Mouse (Mus musculus) hindbrain, embryonic 12.5 days (tissue): Measurements from ENCODE around the gene Cav1. TPM values are rescaled to one million over a fixed set of nuclear protein-coding genes. Genes with fewer than 3 reads are reported as not detected.

Source experiments
- ATAC-seq: fragments of 200-750 bp; cut with Nextera tagmentation; 2 replicates; pipeline ENCODE4 v1.8.0; 2017; ENCODE audit warnings: moderate TSS enrichment; ENCODE audit not compliant: low FRiP score
- H3K27ac ChIP-seq: fragments of 300-500 bp; sonication (generic); 2 replicates; pipeline ENCODE4 v1.5.1; 2016; ENCODE audit warnings: mild to moderate bottlenecking
- H3K27me3 ChIP-seq: fragments of 300-500 bp; sonication (generic); 2 replicates; pipeline ENCODE4 v1.6.1; 2016; ENCODE audit warnings: mild to moderate bottlenecking
- H3K36me3 ChIP-seq: fragments of 300-500 bp; sonication (generic); 2 replicates; pipeline ENCODE4 v1.6.1; 2016; ENCODE audit warnings: mild to moderate bottlenecking
- H3K4me1 ChIP-seq: fragments of 300-500 bp; sonication (generic); 2 replicates; pipeline ENCODE4 v1.6.1; 2016
- H3K4me2 ChIP-seq: fragments of 300-500 bp; sonication (generic); replicated peaks from 2 replicates; pipeline ENCODE4 v1.6.1; 2016; ENCODE audit warnings: mild to moderate bottlenecking
- H3K4me3 ChIP-seq: fragments of 300-500 bp; sonication (generic); 2 replicates; pipeline ENCODE4 v1.5.1; 2016; ENCODE audit warnings: mild to moderate bottlenecking
- H3K9ac ChIP-seq: fragments of 300-500 bp; sonication (generic); 2 replicates; pipeline ENCODE4 v1.6.1; 2016; ENCODE audit warnings: mild to moderate bottlenecking, moderate library complexity
- H3K9me3 ChIP-seq: fragments of 300-500 bp; sonication (generic); replicated peaks from 2 replicates; pipeline ENCODE4 v1.6.1; 2016; ENCODE audit warnings: mild to moderate bottlenecking
- WGBS: fragments of 180-500 bp; shearing (Covaris S2); methylation state at CpG from one replicate; pipeline ENCODE4 v1.1.7; 2016; 5-methylcytosine and 5-hydroxymethylcytosine counted together
- polyA plus RNA-seq: library from polyadenylated mRNA; unstranded; fragments of >200 nt; fragmentation: Nextera tagmentation; extraction: Ambion mirVana; gene quantifications from 2 replicates; pipeline ENCODE4 v1.2.1, GENCODE M21; 2016

Gene Cav1
- 15.3 and 17.3 TPM in 2 replicates for polyA plus RNA-seq

DNA sequence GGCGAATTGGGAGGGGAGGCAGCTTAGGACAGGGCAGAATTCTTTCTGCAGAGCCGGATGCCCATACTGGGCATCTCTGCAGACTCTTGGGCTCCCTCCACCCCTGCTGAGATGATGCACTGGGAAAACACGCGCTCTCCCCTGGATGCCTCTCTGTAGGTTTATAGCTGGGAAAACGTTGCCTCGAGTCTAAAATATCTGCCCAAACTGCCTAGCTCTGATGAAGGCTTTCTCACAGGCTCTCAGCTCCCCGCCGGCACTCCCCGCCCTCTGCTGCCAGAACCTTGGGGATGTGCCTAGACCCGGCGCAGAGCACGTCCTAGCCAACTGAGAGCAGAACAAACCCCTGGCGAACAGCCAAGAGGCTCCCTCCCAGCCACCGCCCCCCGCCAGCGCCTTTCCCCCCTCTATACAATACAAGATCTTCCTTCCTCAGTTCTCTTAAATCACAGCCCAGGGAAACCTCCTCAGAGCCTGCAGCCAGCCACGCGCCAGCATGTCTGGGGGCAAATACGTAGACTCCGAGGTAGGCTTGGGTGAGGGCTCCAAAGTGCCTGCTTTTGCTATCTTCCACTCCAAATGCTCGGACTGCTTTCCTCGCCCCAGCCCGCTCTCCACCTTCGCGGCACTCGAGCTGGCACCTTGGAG lies at the start of gene Cav1:
Cav1 (plus strand) TSS at position 382 of the 648 bp plus-strand sequence.
- Histone ChIP-seq H3K36me3 (no peaks in the 10 kb centered on the region), H3K27ac (no peak within 1 kb of the TSS), H3K9me3 (no peaks in the 10 kb centered on the region), H3K9ac (peak within 1 kb of the TSS; percentile 59), H3K4me3 (peak within 1 kb of the TSS; percentile 40), H3K4me1 (peaks cover 22% of the 10 kb centered on the region), H3K27me3 (peaks cover 25% of the 10 kb centered on the region), H3K4me2 (peak within 1 kb of the TSS; percentile 90)
- 0% methylated on average over 26 of the region's 26 CpGs for WGBS
- ATAC-seq = peak; percentile 84

DNA sequence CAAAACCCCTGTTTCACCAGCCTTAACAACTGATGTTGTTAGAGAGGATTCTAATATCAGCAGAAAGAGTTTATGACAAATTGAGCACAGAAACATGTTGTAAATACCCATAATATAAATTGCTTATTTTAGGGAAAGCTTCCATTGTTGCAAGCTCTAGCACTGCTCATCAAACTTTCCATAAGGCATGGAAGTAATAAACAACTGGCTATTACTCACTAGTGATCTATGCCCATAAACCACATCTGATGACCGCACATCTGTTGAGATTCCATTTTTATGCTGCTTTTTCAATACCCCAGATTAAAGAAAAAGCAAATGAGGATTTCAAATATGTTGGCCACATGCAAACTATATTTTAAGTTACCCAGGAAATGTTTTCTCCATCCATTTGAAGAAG lies 48.0 kb upstream of the Cav1 start:
- H3K27me3 ChIP-seq = no peaks in the 10 kb centered on the region
- no peak for ATAC-seq
- no peaks in the 10 kb centered on the region for H3K4me1 ChIP-seq
- no peak overlapping the region for H3K9ac ChIP-seq
- no peaks in the 10 kb centered on the region for H3K36me3 ChIP-seq
- H3K4me3 ChIP-seq = no peak overlapping the region
- H3K27ac ChIP-seq = no peak overlapping the region
- H3K9me3 ChIP-seq = no peaks in the 10 kb centered on the region
- 95% methylated on average over 1 of the region's 1 CpGs for WGBS
- H3K4me2 ChIP-seq = no peak overlapping the region

- Histone ChIP-seq H3K4me1 (no peaks in the 10 kb centered on the region), H3K4me3 (no peak overlapping the region), H3K9me3 (no peaks in the 10 kb centered on the region), H3K36me3 (no peaks in the 10 kb centered on the region), H3K9ac (no peak overlapping the region), H3K27me3 (no peaks in the 10 kb centered on the region), H3K27ac (no peak overlapping the region), H3K4me2 (no peak overlapping the region)
- 86% methylated on average over 1 of the region's 1 CpGs for WGBS
- no peak for ATAC-seq
These were observed 47.2 kb upstream of the Cav1 start for GRCm38 (mm10) chr6:17258911-17259310.

DNA sequence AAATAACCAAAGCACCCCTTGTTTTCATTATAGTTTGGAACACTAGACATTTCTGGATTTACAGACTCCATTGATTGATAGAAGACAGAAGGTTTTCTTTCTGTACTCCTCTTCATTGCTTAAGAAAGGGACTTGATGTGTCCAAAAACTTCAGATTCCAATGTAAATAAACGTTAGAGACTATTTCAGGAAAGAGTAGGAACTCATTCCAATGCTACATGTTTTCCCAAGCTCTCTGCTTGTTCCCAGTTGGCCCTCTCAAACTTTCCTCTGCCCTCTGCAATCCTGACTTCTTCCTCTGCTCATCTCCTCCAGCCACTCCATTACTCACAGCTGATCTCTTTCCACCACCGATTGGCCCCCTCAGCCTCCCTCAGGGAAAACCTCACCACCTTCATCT lies 43.3 kb upstream of the Cav1 start:
- no peak overlapping the region for H3K27ac ChIP-seq
- H3K36me3 ChIP-seq = no peaks in the 10 kb centered on the region
- no peaks in the 10 kb centered on the region for H3K4me1 ChIP-seq
- 55% methylated on average over 2 of the region's 2 CpGs for WGBS
- H3K9me3 ChIP-seq = no peaks in the 10 kb centered on the region
- H3K4me2 ChIP-seq = no peak overlapping the region
- H3K4me3 ChIP-seq = no peak overlapping the region
- no peaks in the 10 kb centered on the region for H3K27me3 ChIP-seq
- no peak for ATAC-seq
- no peak overlapping the region for H3K9ac ChIP-seq

- Histone ChIP-seq H3K9ac (no peak overlapping the region), H3K27me3 (no peaks in the 10 kb centered on the region), H3K9me3 (no peaks in the 10 kb centered on the region), H3K36me3 (no peaks in the 10 kb centered on the region), H3K27ac (no peak overlapping the region), H3K4me3 (no peak overlapping the region), H3K4me1 (no peaks in the 10 kb centered on the region), H3K4me2 (no peak overlapping the region)
- ATAC-seq = no peak
- WGBS = 71% methylated on average over 4 of the region's 4 CpGs
These were observed 41.1 kb upstream of the Cav1 start for GRCm38 (mm10) chr6:17265043-17265442.

DNA sequence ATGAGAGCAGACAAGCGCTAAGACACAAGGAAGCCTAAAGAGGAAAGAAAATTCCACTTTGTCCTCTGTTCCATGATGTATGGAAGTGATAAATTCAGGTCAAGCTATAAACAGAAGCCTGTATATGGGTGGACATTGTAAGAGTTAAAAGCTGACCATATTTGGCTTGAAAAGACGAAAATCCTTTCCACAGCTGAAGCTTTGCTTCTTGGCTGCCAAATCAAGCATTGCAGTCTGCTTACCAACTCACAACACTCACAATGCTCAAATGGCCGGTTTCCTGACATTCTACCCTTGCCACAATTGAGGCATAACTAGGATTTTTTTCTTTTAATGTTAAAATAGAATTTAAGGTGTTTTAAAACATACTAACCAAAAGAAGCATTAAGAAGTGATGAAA lies 39.7 kb upstream of the Cav1 start:
- no peak overlapping the region for H3K9ac ChIP-seq
- no peaks in the 10 kb centered on the region for H3K36me3 ChIP-seq
- no peak overlapping the region for H3K27ac ChIP-seq
- ATAC-seq = no peak
- no peaks in the 10 kb centered on the region for H3K4me1 ChIP-seq
- H3K9me3 ChIP-seq = no peaks in the 10 kb centered on the region
- no peak overlapping the region for H3K4me3 ChIP-seq
- 82% methylated on average over 3 of the region's 3 CpGs for WGBS
- no peaks in the 10 kb centered on the region for H3K27me3 ChIP-seq
- no peak overlapping the region for H3K4me2 ChIP-seq

GRCm38 (mm10) chr6:17278366-17278765 lies 27.8 kb upstream of the Cav1 start:
- Histone ChIP-seq H3K36me3 (no peaks in the 10 kb centered on the region), H3K9me3 (no peaks in the 10 kb centered on the region), H3K27ac (no peak overlapping the region), H3K27me3 (peaks cover 9% of the 10 kb centered on the region), H3K4me1 (peaks cover 8% of the 10 kb centered on the region), H3K4me3 (no peak overlapping the region), H3K4me2 (no peak overlapping the region), H3K9ac (no peak overlapping the region)
- ATAC-seq = no peak
- 86% methylated on average over 3 of the region's 3 CpGs for WGBS

GRCm38 (mm10) chr6:17280939-17281756 lies 25.0 kb upstream of the Cav1 start, which contains the start of gene Cav2:
TSS of gene Cav2 (plus strand) at chr6:17281185.
- peak within 1 kb of the TSS; percentile 95 for H3K4me2 ChIP-seq
- 1% methylated on average over 37 of the region's 40 CpGs for WGBS
- peaks cover 9% of the 10 kb centered on the region for H3K27me3 ChIP-seq
- H3K4me3 ChIP-seq = peak within 1 kb of the TSS; percentile 51
- H3K9ac ChIP-seq = peak within 1 kb of the TSS; percentile 72
- ATAC-seq = peak; percentile 93
- H3K27ac ChIP-seq = no peak within 1 kb of the TSS
- H3K36me3 ChIP-seq = no peaks in the 10 kb centered on the region
- H3K4me1 ChIP-seq = peaks cover 8% of the 10 kb centered on the region
- no peaks in the 10 kb centered on the region for H3K9me3 ChIP-seq

DNA sequence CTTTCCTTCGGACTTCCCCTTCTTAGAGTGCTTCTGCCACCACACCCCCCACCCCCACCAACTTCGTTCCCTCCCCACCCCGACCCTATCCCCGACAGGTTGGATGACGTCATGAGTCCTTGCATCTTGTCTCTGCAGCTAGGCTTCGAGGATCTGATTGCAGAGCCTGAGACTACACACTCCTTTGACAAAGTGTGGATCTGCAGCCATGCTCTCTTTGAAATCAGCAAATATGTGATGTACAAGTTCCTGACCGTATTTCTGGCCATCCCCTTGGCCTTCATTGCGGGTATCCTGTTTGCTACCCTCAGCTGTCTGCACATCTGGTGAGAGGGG lies 24.4 kb upstream of the Cav1 start:
- 30% methylated on average over 8 of the region's 8 CpGs for WGBS
- H3K4me3 ChIP-seq = peak overlapping the region; percentile 51

GRCm38 (mm10) chr6:17282159-17282558 lies 24.0 kb upstream of the Cav1 start:
- peaks cover 8% of the 10 kb centered on the region for H3K4me1 ChIP-seq
- H3K27ac ChIP-seq = no peak overlapping the region
- peaks cover 9% of the 10 kb centered on the region for H3K27me3 ChIP-seq
- H3K4me3 ChIP-seq = no peak overlapping the region
- H3K9me3 ChIP-seq = no peaks in the 10 kb centered on the region
- H3K4me2 ChIP-seq = peak overlapping the region; percentile 95; the same call in 1 of the 2 replicates
- WGBS = 40% methylated on average over 5 of the region's 5 CpGs
- ATAC-seq = no peak
- H3K9ac ChIP-seq = no peak overlapping the region
- no peaks in the 10 kb centered on the region for H3K36me3 ChIP-seq

More for the DNA sequence above, 24.4 kb upstream of the Cav1 start:
- peaks cover 8% of the 10 kb centered on the region for H3K4me1 ChIP-seq
- no peaks in the 10 kb centered on the region for H3K36me3 ChIP-seq
- ATAC-seq = peak; percentile 51
- H3K4me2 ChIP-seq = peak overlapping the region; percentile 95
- peaks cover 9% of the 10 kb centered on the region for H3K27me3 ChIP-seq
- H3K27ac ChIP-seq = no peak overlapping the region
- no peaks in the 10 kb centered on the region for H3K9me3 ChIP-seq
- peak overlapping the region; percentile 72; the same call in 1 of the 2 replicates for H3K9ac ChIP-seq

DNA sequence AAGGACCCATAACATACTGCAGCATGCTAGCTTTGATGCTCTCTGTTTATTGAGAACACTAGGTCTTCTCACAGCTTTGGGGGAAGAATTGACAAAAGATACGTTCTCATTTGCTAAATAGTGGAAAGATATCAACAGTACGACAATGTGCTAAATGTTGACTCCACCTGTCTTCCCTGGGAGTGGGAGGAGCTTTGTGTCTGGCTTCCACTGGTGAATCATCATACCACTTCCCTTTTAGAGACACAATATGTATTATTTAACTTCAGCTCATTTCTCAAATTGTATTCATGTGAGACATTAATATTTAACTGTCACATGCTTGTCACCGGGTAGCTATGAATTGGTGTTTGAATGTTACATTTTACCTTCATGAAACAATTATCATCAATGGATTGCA lies 22.3 kb upstream of the Cav1 start:
- Histone ChIP-seq H3K9ac (no peak overlapping the region), H3K4me1 (peaks cover 8% of the 10 kb centered on the region), H3K27me3 (peaks cover 9% of the 10 kb centered on the region), H3K36me3 (no peaks in the 10 kb centered on the region), H3K9me3 (no peaks in the 10 kb centered on the region), H3K4me3 (no peak overlapping the region), H3K4me2 (no peak overlapping the region), H3K27ac (no peak overlapping the region)
- no peak for ATAC-seq
- 84% methylated on average over 3 of the region's 3 CpGs for WGBS

DNA sequence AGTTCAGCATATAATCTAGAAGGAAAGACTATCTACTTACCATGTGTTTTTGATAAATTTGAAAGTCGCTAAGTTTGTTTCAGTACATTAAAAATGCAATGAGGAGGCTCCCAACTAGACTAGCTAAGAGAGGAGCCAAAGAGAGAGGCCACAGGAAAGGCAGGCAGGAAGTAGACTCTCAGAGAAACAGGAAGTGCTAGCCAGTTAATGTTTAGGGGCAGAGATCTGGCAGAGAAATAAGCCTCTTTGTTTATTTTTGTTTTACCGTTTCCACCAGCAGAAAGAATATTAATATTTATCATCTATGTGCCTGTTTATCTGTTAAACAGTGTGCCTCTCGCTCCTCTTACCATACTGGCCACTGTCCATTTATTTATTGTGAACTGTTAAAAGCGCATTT lies 19.8 kb upstream of the Cav1 start:
- Histone ChIP-seq H3K27me3 (no peaks in the 10 kb centered on the region), H3K4me1 (peaks cover 5% of the 10 kb centered on the region), H3K4me3 (no peak overlapping the region), H3K36me3 (no peaks in the 10 kb centered on the region), H3K9ac (no peak overlapping the region), H3K9me3 (no peaks in the 10 kb centered on the region), H3K4me2 (no peak overlapping the region), H3K27ac (no peak overlapping the region)
- WGBS = 78% methylated on average over 4 of the region's 4 CpGs
- ATAC-seq = no peak
